Mouse (Mus musculus): ENCODE results near the gene Spesp1.

The Spesp1 gene

DNA sequence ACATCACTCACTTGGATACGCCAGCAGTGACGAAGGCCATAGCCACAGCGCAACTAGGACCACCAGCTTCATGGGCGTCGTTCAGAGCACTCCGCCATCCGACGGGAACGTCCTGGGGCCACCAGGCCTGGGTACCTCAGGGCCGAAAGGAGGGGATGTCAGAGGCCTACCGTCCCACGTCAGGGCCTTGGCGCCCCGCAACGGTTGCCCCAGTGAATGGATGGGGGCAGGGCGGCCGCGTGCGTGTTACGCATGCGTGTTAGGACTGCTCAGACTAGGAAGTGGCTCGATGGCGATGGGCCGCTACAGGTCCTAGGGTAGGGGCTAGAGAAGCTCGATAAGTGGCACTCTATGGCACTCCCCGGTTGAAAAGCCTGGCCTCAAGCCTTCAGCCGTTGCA, at the start of gene Spesp1:
Gene Spesp1, minus strand, starts transcription at position 218 of the 400 bp plus-strand sequence.
- DNase-seq, result no peak

DNA sequence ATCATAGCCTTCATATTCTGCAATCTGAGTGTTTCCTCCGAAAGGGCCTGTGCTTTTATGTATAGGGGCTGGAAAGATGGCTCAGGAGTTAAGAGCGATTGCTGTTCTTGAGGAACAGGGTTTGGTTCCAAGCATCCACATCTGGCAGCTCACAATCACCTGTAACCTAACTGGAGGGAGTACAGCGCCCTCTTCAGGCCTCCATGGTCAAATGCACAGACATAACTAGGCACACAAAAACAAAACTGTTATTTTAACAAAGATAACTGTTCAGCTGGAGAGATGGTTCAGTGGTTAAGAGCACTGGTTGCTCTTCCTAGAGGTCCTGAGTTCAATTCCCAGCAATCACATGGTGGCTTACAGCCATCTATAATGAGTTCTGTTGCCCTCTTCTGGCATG, 44.0 kb upstream of the Spesp1 start:
- no peak for DNase-seq

DNA sequence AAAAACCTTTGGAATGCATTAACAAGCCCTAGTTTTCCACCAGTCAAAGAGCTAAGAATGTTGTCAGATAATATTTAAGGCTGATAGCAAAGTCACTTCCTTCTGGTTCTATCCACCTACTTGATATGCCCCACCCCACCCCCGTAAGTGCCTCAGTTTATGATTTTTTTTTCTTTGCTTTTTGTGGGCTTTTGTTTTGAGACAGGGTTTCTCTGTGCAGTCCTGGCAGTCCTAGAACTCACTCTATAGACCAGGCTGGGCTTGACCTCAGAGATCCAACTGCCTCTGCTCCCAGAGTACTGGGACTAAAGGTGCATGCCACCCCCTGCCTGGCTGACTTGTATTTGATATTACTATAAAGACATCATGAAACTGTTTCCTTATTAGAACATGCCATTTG, 41.8 kb upstream of the Spesp1 start:
- DNase-seq, result no peak

DNA sequence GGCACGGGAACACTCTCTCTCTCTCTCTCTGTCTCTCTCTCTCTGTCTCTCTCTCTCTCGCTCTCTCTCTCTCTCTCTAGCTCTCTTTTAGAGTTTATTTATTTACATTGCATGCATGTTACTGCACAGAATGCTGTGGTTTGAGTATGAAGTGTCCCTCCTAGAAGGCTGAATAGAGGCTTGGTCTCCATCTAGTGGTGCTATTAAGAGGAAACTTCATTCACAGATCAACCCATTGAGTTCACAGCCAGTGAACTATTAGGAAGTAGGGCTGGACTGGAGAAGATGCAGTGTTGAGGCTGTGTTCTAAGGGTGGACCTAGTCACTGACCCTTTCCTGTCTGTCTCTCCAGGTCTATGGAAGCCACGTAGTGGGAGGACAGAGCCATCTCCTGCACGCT, 36.7 kb upstream of the Spesp1 start:
- no peak for DNase-seq

DNA sequence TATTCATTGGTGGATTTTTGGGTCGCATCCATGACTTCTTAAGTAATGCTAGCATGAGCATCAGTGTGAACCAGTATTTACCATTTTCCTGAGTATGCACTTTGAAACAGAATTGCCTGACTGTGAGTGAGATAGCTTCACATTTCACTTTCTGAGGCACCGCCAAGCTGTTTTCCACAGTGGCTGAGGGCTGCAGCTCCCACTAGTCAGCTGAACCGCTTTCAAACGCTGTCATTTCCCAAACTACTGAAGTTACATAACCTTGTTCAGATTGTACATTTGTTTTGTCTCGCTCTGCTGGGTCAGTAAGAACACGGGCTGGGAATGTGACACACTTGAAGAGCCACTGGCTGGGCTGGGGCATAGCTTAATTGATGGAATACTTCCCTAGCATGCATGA, 33.5 kb upstream of the Spesp1 start:
- DNase-seq, result peak; percentile 4 to 13

DNA sequence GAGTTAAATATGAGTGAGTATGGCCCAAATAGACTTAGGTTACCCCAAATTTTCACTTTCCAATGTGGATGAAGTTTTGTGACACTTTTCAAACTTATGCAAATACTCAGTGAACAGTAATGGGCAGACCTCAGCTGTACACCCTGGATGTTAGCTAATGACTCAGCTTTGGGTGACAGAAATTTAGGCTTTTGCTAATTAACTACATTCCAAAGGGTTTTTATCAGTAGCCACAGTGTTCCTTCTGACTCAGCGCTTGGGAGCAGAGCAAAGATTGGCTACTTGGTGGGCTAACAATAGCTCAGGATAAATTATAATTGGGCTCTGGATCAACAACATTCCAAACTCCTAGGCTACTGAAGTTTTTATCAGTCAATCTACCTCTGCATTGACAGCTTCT, 14.9 kb upstream of the Spesp1 start:
- no peak for DNase-seq

DNA sequence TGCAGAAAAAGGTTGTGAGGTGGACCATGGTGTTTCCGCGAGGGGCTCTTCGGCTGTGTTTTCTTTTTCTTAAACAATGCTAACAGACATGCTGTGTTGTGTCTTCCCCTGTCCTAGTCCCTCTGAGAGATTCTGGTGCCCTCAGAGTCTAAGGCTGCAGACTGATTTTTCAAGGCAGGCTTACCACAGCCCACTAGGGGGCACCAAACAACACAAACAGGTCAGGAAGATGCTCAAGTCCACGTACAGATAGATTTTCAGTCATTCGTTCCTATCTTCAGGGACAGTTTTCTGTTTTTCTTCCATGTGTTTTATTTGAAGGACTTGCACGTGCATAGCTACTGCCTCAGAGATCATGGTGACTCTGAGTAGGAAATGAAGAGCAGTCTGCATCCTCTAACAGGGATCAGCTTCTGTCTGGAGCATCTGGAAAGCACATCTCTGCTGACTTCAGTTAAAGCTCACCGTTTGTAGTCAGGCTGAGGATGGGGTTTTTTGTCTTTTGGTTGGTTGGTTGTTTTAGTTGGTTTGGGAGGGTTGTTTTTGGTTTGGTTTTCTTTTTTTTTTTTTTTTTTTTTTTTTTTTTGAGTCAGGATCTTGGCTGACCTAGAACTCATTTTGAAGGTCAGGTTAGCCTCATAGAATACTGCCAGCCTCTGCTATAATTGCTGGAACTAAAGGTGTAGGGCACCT, 13.1 kb upstream of the Spesp1 start:
- DNase-seq, result peak; percentile 64 to 77

DNA sequence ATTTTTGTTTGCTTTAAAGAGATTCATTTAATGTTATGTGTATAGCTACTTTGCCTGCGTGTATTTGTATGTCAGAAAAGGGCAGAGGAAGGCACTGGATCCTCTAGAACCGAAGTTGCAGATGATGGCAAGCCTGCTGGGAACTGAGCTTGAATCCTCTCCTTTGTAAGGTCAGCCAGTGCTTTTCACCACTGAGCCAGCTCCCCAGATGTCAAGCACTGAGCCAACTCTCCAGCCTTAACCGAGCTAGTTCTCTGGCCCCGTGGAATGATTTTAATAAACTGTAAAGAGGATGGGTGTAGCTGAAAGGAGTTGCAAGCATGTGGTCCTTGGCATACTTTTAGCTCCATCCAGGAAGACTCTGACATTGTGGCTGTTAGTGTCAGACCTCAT, 5.6 kb upstream of the Spesp1 start:
- DNase-seq, result peak; percentile 9 to 31

DNA sequence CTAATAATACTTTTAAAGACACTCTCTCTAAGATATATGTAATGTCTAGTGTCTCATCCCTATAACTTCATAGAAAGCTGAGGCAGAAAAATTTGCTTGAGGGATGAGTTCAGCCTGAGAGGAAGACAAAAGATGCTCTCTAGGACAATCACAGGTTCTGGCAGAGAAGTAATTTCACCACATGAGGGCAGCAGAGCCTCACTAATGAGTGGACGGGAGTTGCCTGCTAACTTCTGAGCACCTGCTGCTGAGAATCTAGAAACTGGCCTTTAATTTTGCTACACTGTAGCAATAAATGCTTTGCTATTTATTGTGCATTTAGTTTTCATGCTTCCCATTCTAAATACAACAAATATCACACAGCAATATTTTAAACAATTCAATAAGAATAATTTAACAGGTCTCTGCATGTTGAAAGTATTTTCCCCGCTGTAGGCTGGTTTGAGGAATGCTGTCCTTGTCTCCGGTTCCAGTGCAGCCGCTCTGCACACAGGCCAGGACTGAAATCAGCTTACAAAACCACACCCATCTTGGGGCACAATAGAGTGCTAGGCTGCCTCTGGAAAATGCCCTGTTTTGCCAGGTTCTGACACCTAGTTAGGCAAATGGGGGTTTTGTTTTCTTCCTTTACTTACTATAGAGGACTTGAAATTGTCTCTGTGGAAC, 5.1 kb upstream of the Spesp1 start:
- DNase-seq, result peak; percentile 62 to 75

DNA sequence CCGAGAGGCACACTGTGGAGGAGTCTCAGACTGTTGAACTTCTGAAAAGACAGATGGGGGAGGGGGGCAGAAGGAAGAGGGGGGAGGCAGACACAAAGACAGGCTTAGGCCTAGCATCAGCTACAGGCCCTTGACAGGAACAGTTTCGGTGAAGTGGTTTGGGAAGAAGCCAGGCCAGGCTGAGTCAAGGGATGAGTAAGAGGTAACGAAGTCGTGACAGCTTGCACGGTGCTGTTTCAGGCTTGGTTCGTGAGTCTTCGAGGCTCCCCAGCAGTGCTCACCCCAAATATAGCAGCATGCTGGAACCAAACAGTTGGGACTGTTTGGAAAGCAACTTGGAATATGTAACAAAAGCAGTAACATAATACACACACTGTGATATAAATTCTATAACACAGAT, 2.3 kb upstream of the Spesp1 start:
- DNase-seq, result no peak

DNA sequence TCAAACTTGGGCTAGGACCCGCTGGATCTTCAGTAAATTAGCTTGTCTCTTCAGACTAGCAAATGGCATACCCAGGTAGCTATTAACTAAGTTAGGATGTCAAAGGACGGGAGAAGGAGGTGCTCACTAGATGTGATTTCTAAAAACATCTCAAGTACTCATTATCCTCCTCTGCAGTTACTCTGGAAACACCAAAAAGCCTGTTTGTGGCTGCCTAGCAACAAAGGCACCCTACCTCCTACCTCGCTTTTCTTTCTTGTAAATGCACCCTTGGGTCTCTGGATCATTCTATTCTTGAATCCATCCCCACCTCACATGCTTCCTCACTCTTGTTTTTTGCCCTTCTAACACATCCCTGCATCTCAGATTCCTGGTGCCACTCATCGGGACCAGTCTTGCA, 5.1 kb downstream of the Spesp1 start:
- DNase-seq, result no peak

DNA sequence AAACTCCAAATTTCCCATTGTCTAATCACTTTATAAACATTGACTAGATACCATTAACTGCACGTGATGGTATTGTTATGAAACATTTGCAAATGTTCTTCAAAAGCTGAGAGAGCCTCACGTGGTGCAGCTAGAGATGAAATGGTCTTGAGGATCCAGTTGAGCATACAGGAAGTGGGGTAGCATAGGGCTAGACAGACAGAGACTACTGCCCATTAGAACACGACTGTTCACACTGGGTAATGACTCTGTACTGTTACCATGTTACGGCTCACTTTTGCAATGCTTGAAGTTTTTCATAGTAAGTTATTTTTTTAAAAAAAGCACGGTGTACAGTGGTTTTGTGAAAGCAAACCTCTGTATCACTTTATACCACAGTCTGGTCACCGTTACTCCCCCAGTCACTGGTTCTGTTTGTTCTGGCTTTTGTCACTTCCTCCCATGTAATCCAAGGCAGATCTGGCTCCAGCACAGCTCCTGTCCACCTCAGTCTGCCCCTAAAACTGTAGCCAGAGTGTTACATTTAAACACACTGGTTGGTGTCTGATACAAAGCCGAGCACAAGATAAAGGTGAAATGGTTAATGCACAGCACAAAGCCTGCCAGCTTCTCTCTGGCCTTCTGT, 11.1 kb downstream of the Spesp1 start:
- no peak for DNase-seq

DNA sequence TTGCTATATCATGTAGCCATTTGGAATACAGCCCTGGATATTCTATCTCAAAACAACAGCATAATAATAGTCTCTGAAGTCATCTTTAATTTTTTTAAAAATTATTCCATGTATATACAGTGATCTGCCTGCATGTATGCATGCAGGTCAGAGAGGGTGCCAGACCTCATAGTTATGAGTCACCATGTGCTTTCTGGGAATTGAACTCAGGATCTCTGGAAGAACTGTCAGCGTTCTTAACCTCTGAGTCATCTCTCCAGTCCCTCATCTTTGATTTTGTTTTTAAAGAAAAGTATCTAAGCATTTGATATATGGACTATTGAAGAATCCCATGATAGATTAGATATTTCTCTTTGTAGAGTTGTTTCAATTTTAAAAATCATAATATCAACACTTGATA, 12.8 kb downstream of the Spesp1 start:
- DNase-seq, result no peak

DNA sequence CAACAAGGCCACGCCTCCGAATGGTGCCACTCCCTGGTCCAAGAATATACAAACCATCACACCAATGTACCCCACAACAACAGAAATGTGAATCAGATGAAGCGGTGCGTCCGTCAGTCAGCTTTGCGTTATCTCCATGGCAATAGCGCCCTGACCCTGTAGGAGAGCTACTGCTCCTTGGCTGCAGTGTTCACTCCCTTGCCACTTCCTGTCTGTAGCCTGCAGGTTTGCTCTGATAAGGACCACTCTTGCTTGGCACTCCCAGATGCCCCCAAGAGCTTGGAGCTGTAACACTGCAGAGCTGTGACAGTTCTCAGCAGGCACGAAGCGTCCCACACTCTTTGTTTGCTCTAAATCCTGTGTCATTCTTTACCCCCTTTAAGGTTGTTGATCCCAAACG, 16.7 kb downstream of the Spesp1 start:
- no peak for DNase-seq

DNA sequence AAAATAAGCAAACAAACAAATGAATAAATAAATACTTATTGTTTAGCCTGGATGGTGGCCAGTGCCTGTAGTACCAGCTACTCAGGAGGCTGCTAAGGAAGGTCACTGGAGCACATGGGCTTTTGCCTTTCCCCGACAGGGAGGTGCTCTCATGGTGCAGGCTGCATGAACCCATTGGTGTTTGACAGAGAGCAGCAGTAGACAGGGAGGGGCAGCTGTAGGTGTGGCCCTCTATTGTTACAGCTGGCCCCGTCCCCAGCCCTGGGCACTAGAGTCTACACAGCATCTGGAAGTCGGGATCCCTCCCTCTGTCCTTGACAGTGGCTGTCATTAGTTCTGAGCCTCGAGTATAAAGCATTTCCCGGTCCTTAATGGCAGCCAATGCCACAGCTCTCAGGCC, 18.4 kb downstream of the Spesp1 start:
- DNase-seq, result no peak

DNA sequence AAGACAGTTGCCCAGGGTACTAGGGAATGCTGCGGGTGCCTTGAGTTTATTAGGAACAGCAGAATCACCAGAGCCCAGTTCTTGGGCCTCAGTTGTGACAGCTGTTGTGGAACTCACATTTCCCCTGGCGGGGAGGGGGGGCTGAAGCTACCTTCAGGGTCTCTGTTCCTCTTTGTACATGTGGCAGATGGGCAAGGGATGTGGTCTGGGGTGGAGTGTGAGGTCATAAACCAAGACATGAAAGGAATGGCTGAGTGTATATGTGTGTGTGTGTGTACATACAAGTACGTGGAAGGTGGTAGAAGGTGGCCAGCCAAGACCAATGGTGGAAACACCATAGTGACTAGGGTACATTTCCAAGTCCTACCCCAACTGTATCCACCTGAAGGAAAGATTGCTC, 20.6 kb downstream of the Spesp1 start:
- no peak for DNase-seq

DNA sequence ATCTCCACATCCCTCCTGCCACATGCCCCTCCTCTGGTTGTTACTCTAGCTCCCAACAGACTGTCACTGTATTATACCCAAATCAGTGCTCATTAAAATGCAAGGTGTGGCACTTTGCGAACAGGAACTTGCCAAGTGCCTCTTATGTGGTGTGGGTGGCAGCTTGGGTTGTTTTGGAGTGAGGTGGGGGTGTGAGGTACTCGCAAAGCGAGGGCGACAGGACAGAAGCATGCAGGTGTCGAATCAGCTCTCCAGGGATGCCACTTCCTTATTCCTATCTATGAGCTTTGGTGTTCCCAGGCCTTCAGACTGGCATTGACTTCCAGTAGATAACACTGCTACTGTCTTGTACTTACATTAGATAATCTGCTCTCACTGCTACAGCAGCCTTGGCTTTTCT, 21.0 kb downstream of the Spesp1 start:
- no peak for DNase-seq

DNA sequence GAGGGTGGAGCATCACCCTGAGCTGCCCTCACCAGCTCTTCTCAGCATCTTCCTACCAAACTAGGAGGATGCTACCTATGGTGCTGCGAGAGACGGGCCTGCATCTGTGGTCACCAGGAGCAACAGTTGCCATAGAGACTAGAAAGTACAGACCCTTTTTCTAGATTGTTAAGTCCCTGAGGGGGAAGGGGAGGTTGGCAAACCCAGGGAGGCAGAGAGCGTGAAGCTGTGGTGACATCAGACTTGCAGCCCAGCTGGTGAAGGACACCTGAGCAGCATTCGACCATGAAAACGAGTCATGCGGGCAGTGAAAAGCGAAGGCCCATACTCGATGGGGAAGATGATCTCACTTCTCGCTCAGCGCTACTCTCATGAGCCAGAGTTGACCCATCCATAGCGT, 24.0 kb downstream of the Spesp1 start:
- no peak for DNase-seq

DNA sequence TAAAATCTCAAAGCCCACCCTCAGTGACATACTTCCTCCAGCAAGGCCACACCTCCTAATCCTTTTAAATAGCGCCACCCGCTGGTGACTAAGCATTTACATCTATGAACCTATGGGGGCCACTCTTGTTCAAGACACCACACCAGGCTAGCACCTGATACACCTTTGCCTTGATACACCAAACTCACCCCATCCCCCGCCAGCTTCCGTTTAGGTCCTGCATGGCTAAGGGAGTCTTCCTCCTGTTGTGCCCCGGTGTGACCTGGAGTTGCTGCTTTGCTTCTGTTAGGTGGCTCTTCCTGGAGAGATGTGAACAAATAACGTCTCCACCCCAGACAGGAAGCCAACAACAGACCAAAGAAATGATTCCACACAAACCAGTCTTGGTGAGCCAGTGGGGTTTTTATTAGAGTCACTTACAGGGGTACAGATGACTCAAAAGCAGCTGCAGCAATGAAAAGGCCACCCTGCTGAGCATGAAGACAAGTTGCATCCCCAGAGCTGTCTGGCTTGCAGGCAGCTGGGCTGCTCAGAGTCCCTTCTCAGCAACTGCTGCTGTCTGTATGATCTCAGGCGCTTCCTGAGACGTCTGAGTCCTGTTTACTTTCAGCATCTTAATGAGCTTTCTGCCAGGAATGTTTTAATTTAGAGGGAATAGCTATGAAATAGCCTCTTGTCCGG, 26.0 kb downstream of the Spesp1 start:
- DNase-seq, result no peak

DNA sequence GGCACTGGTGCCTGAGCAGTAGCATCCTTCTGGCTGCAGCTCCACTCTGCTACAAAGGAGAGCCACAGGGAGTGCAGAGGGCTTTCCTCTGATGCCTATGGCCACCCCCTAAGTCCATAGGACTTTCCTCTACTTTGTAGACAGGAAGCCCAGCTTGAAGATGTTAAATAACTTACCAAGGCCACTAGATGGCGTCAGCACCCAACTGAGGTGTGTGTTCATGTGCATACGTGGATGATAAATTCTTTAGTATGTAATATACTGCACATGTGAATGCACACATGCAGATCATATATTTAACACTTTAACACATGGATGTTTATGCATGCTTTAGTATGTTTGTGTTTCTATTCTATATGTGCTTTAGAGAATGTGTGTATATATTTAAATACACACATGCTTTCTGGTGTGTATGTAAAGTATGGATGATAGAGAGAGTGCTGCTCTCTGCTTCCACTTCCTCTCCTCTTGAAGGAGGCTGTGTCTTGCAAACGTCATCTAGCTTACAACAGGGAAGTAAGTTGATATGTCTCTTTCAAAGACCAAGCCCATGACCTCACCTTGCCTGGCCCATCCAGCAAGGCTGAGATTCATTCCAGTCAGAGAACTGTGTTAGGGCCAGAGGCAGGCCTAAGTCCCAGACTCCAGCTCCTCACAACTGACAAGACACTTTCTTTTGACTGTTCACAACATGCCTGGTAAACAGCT, 28.1 kb downstream of the Spesp1 start:
- no peak for DNase-seq

DNA sequence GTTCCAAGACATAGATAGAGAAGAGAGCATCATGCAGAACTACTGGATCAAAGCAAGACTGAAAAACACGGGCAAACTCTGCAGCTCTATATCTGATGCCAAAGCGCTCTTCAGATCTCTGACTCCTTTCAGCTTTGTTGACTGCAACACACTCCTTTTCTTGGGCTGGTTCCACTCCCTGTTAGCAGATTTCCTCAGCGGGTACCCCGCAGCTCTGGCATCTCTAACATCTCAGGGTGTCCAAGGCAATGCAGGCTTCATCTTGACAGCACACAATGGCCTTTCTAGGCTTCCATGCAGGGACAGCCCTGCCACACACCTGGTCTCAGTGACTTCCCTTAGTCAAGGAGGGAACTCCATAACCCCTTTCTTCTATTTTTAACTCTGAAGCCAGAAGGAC, 31.7 kb downstream of the Spesp1 start:
- DNase-seq, result no peak

DNA sequence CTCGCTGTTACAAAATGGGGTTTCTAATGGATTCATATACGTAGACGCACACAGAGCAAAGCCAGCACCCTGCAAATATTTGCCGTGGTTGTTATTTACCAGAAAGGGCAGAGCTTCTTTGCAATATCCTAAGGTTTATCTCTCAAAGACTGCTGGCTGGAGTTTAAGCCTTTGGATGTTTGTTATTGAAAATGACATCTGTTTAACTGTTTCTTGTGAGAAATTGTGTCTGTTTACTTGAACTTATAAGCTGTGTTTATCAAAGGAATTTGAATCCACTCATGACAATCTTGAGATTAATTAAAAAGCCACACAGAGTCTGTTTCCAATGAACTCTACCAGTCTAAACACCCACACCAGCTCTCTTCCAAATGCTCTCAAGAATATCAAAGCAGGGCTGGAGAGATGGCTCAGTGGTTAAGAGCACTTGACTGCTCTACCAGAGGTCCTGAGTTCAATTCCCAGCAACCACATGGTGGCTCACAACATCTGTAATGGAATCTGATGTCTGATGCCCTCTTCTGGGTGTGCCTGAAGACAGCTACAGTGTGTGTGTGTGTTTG, 35.5 kb downstream of the Spesp1 start:
- no peak for DNase-seq

Measured in lung, adult 18-20 months (tissue).